Mouse (Mus musculus): ENCODE data around the gene Cox8b. TPM values are rescaled to one million over a fixed set of nuclear protein-coding genes. Genes with fewer than 3 reads are reported as not detected.
"Not testable (repeated sequence)": the region's sequence is repeated elsewhere in the genome, so short reads cannot be mapped to it uniquely, and the experiment has no call there.

Gene Cox8b
- polyA plus RNA-seq, 1 experiment from 2014 or later, result not detected

GRCm38 (mm10) chr7:140902036-140902875 is 2.0 kb upstream of the Cox8b start:
- ChIA-PET CTCF (interaction anchor here (0.7 to 2.1 kb wide), 11 partner anchors 8 to 61 kb away, joined by 3 to 13 read pairs (median 5); partner anchors contain the start of genes Bet1l, Odf3, Pgghg and Psmd13), POLR2A (no interaction called here)
- no peak for TF ChIP-seq CTCF (IDR thresholded peaks at IDR 0.05)
- no peak for DNase-seq (ENCODE audit: low read depth, low spot score)
- no peaks in the 10 kb centered on the region for H3K27me3 ChIP-seq
- ATAC-seq, result no peak
- in situ Hi-C loops (cut with MboI; ENCODE audit: low pct_unique_long_range_greater_than_20kb), result loop anchor here (5.0 kb wide), 1 partner anchor 60 kb away; no protein-coding TSS in a partner anchor

GRCm38 (mm10) chr7:140899121-140899520 is 1.1 kb downstream of the Cox8b start:
- CTCF ChIA-PET, result interaction anchor here (1.0 to 1.7 kb wide), 2 partner anchors 8 to 9 kb away, joined by 3 to 5 read pairs; no protein-coding TSS in a partner anchor
- DNase-seq (ENCODE audit: low read depth, low spot score), result no peak
- no peak for TF ChIP-seq CTCF (IDR thresholded peaks at IDR 0.05)
- in situ Hi-C loops (cut with MboI; ENCODE audit: low pct_unique_long_range_greater_than_20kb), result no loop called here
- no peaks in the 10 kb centered on the region for H3K27me3 ChIP-seq
- POLR2A ChIA-PET, result no interaction called here
- no peak for ATAC-seq

GRCm38 (mm10) chr7:140897863-140898262 is 2.4 kb downstream of the Cox8b start:
- DNase-seq (ENCODE audit: low read depth, low spot score) (no peak), ATAC-seq (no peak)
- ChIA-PET POLR2A (no interaction called here), CTCF (no interaction called here)
- no peak for TF ChIP-seq CTCF (IDR thresholded peaks at IDR 0.05)
- in situ Hi-C loops (cut with MboI; ENCODE audit: low pct_unique_long_range_greater_than_20kb), result no loop called here
- no peaks in the 10 kb centered on the region for H3K27me3 ChIP-seq

GRCm38 (mm10) chr7:140894611-140895010 is 5.6 kb downstream of the Cox8b start:
- CTCF ChIA-PET, result interaction anchor here (1.6 kb wide), 1 partner anchor 9 kb away, joined by 3 read pairs; no protein-coding TSS in a partner anchor
- in situ Hi-C loops (cut with MboI; ENCODE audit: low pct_unique_long_range_greater_than_20kb), result no loop called here
- H3K27me3 ChIP-seq, result no peaks in the 10 kb centered on the region
- no peak for TF ChIP-seq CTCF (IDR thresholded peaks at IDR 0.05)
- ATAC-seq (no peak), DNase-seq (ENCODE audit: low read depth, low spot score) (no peak)
- POLR2A ChIA-PET, result interaction anchor here (0.6 kb wide), 1 partner anchor 13 kb away, joined by 3 read pairs; the partner anchor contains the start of gene Psmd13

GRCm38 (mm10) chr7:140894031-140894430 is 6.2 kb downstream of the Cox8b start:
- H3K27me3 ChIP-seq, result no peaks in the 10 kb centered on the region
- no peak for ATAC-seq
- in situ Hi-C loops (cut with MboI; ENCODE audit: low pct_unique_long_range_greater_than_20kb), result no loop called here
- TF ChIP-seq CTCF (IDR thresholded peaks at IDR 0.05), result no peak
- DNase-seq (ENCODE audit: low read depth, low spot score), result no peak
- CTCF ChIA-PET, result interaction anchor here (0.6 to 1.6 kb wide), 2 partner anchors 9 to 291 kb away, joined by 3 read pairs; no protein-coding TSS in a partner anchor
- POLR2A ChIA-PET, result interaction anchor here (0.6 kb wide), 1 partner anchor 13 kb away, joined by 3 read pairs; the partner anchor contains the start of gene Psmd13

- POLR2A ChIA-PET, result interaction anchor here (1.1 kb wide), 1 partner anchor 19 kb away, joined by 3 read pairs; no protein-coding TSS in a partner anchor
- CTCF ChIA-PET; in situ Hi-C loops (cut with MboI; ENCODE audit: low pct_unique_long_range_greater_than_20kb); H3K27me3 ChIP-seq; DNase-seq (ENCODE audit: low read depth, low spot score); ATAC-seq: not testable (repeated sequence)
Observed at GRCm38 (mm10) chr7:140890636-140891035, 9.6 kb downstream of the Cox8b start.

GRCm38 (mm10) chr7:140882469-140882803 is 17.8 kb downstream of the Cox8b start:
- ATAC-seq (peak; percentile 51), DNase-seq (ENCODE audit: low read depth, low spot score) (no peak)
- H3K27me3 ChIP-seq, result no peaks in the 10 kb centered on the region
- TF ChIP-seq CTCF (IDR thresholded peaks at IDR 0.05), result no peak
- in situ Hi-C loops (cut with MboI; ENCODE audit: low pct_unique_long_range_greater_than_20kb), result no loop called here
- POLR2A ChIA-PET, result interaction anchor here (0.7 to 1.1 kb wide), 3 partner anchors 11 to 35 kb away, joined by 3 to 4 read pairs (median 4); partner anchors contain the start of gene Odf3
- CTCF ChIA-PET, result interaction anchor here (2.9 kb wide), 1 partner anchor 21 kb away, joined by 13 read pairs; no protein-coding TSS in a partner anchor

GRCm38 (mm10) chr7:140881696-140882468 is 18.4 kb downstream of the Cox8b start, which contains the start of the genes Psmd13 and Sirt3:
Psmd13 (plus strand) TSS chr7:140881968.
Sirt3 (minus strand) TSS chr7:140882309.
- DNase-seq (ENCODE audit: low read depth, low spot score) (peak; percentile 68), ATAC-seq (peak; percentile 92)
- CTCF ChIA-PET, result interaction anchor here (2.9 kb wide), 1 partner anchor 22 kb away, joined by 13 read pairs; no protein-coding TSS in a partner anchor
- no peak for TF ChIP-seq CTCF (IDR thresholded peaks at IDR 0.05)
- POLR2A ChIA-PET, result interaction anchor here (0.6 to 1.6 kb wide), 7 partner anchors 10 to 34 kb away, joined by 3 to 10 read pairs (median 3); partner anchors contain the start of genes Bet1l, Gm45785, Odf3 and Ric8a
- no peaks in the 10 kb centered on the region for H3K27me3 ChIP-seq
- in situ Hi-C loops (cut with MboI; ENCODE audit: low pct_unique_long_range_greater_than_20kb), result no loop called here

GRCm38 (mm10) chr7:140880865-140881515 is 19.3 kb downstream of the Cox8b start:
- no peak for TF ChIP-seq CTCF (IDR thresholded peaks at IDR 0.05)
- no peaks in the 10 kb centered on the region for H3K27me3 ChIP-seq
- in situ Hi-C loops (cut with MboI; ENCODE audit: low pct_unique_long_range_greater_than_20kb), result no loop called here
- ATAC-seq, result no peak
- POLR2A ChIA-PET, result interaction anchor here (1.0 to 1.6 kb wide), 3 partner anchors 13 to 24 kb away, joined by 3 to 10 read pairs (median 3); partner anchors contain the start of genes Bet1l, Gm45785 and Ric8a
- CTCF ChIA-PET, result interaction anchor here (1.5 to 2.9 kb wide), 2 partner anchors 21 to 23 kb away, joined by 4 to 13 read pairs; no protein-coding TSS in a partner anchor
- DNase-seq (ENCODE audit: low read depth, low spot score), result no peak

All from Patski (cell line).